Mouse (Mus musculus) stomach, postnatal 0 days (tissue): ENCODE results near the gene Rassf4. TPM values are rescaled to one million over a fixed set of nuclear protein-coding genes. Genes with fewer than 3 reads are reported as not detected.
A peak's percentile ranks its signal among the peaks of the same experiment; 100 is the strongest.

Experiments
- ATAC-seq: fragments of 200-750 bp; cut with Nextera tagmentation; 2 replicates; pipeline ENCODE4 v1.8.0; 2017; ENCODE audit not compliant: low FRiP score, low TSS enrichment
- DNase-seq: peaks from one replicate; pipeline ENCODE4 v3.0.0-alpha.2; 2016; ENCODE audit warnings: low spot score
- H3K27ac ChIP-seq: fragments of 300-500 bp; sonication (generic); replicated peaks from 2 replicates; pipeline ENCODE4 v1.5.1; 2014; ENCODE audit warnings: mild to moderate bottlenecking, control low read depth
- H3K27me3 ChIP-seq: fragments of 300-500 bp; sonication (generic); 2 replicates; pipeline ENCODE4 v1.6.1; 2014; ENCODE audit warnings: low read length; ENCODE audit not compliant: control insufficient read depth, insufficient read depth
- H3K36me3 ChIP-seq: fragments of 300-500 bp; sonication (generic); 2 replicates; pipeline ENCODE4 v1.6.1; 2014; ENCODE audit warnings: low read length, mixed read lengths; ENCODE audit not compliant: control insufficient read depth, insufficient read depth
- H3K4me1 ChIP-seq: fragments of 300-500 bp; sonication (generic); replicated peaks from 2 replicates; pipeline ENCODE4 v1.6.1; 2014; ENCODE audit warnings: antibody characterized with exemption; ENCODE audit not compliant: control insufficient read depth, insufficient read depth
- H3K4me2 ChIP-seq: fragments of 300-500 bp; sonication (generic); replicated peaks from 2 replicates; pipeline ENCODE4 v1.6.1; 2014; ENCODE audit warnings: low read depth, mild to moderate bottlenecking, control low read depth, moderate library complexity
- H3K4me3 ChIP-seq: fragments of 300-500 bp; sonication (generic); 2 replicates; pipeline ENCODE4 v1.5.1; 2014; ENCODE audit warnings: low read depth, low read length, control low read depth
- H3K9ac ChIP-seq: fragments of 300-500 bp; sonication (generic); 2 replicates; pipeline ENCODE4 v1.6.1; 2014; ENCODE audit warnings: mild to moderate bottlenecking, low read length, control low read depth, mixed read lengths
- H3K9me3 ChIP-seq: fragments of 300-500 bp; sonication (generic); 2 replicates; pipeline ENCODE4 v1.6.1; 2016; ENCODE audit warnings: low read length; ENCODE audit not compliant: control insufficient read depth
- CTCF ChIP-seq: IDR thresholded peaks from 2 replicates; pipeline ENCODE4 v1.5.1; 2016; ENCODE audit warnings: antibody characterized with exemption, low read depth, mild to moderate bottlenecking, moderate library complexity
- EP300 ChIP-seq: optimal IDR thresholded peaks from 2 replicates; pipeline ENCODE3; 2016; ENCODE audit warnings: antibody characterized with exemption
- WGBS: fragments of 180-500 bp; shearing (Covaris S2); extraction: QIAGEN DNeasy Blood & Tissue Kit; methylation state at CpG from one replicate; pipeline ENCODE4 v1.1.7; 2014; 5-methylcytosine and 5-hydroxymethylcytosine counted together
- polyA plus RNA-seq: library from polyadenylated mRNA; unstranded; fragments of >200 nt; fragmentation: Nextera tagmentation; extraction: Ambion mirVana; gene quantifications from 2 replicates; pipeline ENCODE4 v1.2.1, GENCODE M21; 2015

Gene Rassf4
- polyA plus RNA-seq, 1 experiment from 2014 or later, result 5.6 TPM

GRCm38 (mm10) chr6:116664031-116664430, 9.7 kb downstream of the Rassf4 start:
- Histone ChIP-seq H3K9me3 (no peaks in the 10 kb centered on the region), H3K4me2 (no peak overlapping the region), H3K4me3 (no peak overlapping the region), H3K9ac (no peak overlapping the region), H3K36me3 (no peaks in the 10 kb centered on the region), H3K27ac (no peak overlapping the region), H3K4me1 (no peaks in the 10 kb centered on the region; the same call in 1 of the 2 replicates), H3K27me3 (no peaks in the 10 kb centered on the region)
- TF ChIP-seq CTCF (no peak), EP300 (no peak)
- ATAC-seq (peak; percentile 56; the same call in 1 of the 2 replicates), DNase-seq (no peak)
- WGBS, result 66% methylated on average over 6 of the region's 6 CpGs

- H3K4me3 ChIP-seq, result no peak overlapping the region
- 87% methylated on average over 2 of the region's 2 CpGs for WGBS
- ATAC-seq (no peak), DNase-seq (no peak)
- H3K27me3 ChIP-seq, result no peaks in the 10 kb centered on the region
- H3K9me3 ChIP-seq, result no peaks in the 10 kb centered on the region
- no peaks in the 10 kb centered on the region for H3K4me1 ChIP-seq
- H3K4me2 ChIP-seq, result no peak overlapping the region
- H3K9ac ChIP-seq, result no peak overlapping the region
- H3K36me3 ChIP-seq, result no peaks in the 10 kb centered on the region
- no peak overlapping the region for H3K27ac ChIP-seq
- TF ChIP-seq EP300 (no peak), CTCF (no peak)
These were observed 10.4 kb downstream of the Rassf4 start for GRCm38 (mm10) chr6:116663364-116663763.

GRCm38 (mm10) chr6:116653684-116654454, 19.9 kb downstream of the Rassf4 start:
- DNase-seq (peak; percentile 74), ATAC-seq (peak; percentile 51)
- peaks cover 2% of the 10 kb centered on the region; the same call in 1 of the 2 replicates for H3K4me1 ChIP-seq
- no peak overlapping the region for H3K4me3 ChIP-seq
- no peaks in the 10 kb centered on the region for H3K36me3 ChIP-seq
- no peak overlapping the region for H3K9ac ChIP-seq
- no peak overlapping the region for H3K27ac ChIP-seq
- no peak overlapping the region for H3K4me2 ChIP-seq
- no peaks in the 10 kb centered on the region for H3K9me3 ChIP-seq
- no peaks in the 10 kb centered on the region for H3K27me3 ChIP-seq
- 51% methylated on average over 9 of the region's 9 CpGs for WGBS
- TF ChIP-seq EP300 (no peak), CTCF (peak; percentile 91)

- DNase-seq (peak; percentile 12), ATAC-seq (no peak)
- Histone ChIP-seq H3K4me3 (no peak overlapping the region), H3K4me1 (peaks cover 2% of the 10 kb centered on the region; the same call in 1 of the 2 replicates), H3K36me3 (no peaks in the 10 kb centered on the region), H3K9ac (no peak overlapping the region), H3K27ac (no peak overlapping the region), H3K4me2 (0 out of 2 replicates have a peak overlapping the region, but pooled peaks have one; percentile 1), H3K9me3 (no peaks in the 10 kb centered on the region), H3K27me3 (no peaks in the 10 kb centered on the region)
- no peak for TF ChIP-seq EP300
- WGBS, result 70% methylated on average over 3 of the region's 3 CpGs
These were observed 20.6 kb downstream of the Rassf4 start for GRCm38 (mm10) chr6:116653191-116653590.

GRCm38 (mm10) chr6:116651437-116652118, 22.2 kb downstream of the Rassf4 start:
- peak overlapping the region; percentile 87; the same call in 1 of the 2 replicates for H3K27ac ChIP-seq
- TF ChIP-seq EP300, result no peak
- peak; percentile 74 for TF ChIP-seq CTCF
- H3K4me2 ChIP-seq, result peak overlapping the region; percentile 47
- ATAC-seq (no peak), DNase-seq (peak; percentile 72)
- H3K27me3 ChIP-seq, result no peaks in the 10 kb centered on the region
- no peaks in the 10 kb centered on the region for H3K36me3 ChIP-seq
- no peaks in the 10 kb centered on the region for H3K9me3 ChIP-seq
- WGBS, result 65% methylated on average over 19 of the region's 20 CpGs
- H3K4me1 ChIP-seq, result peaks cover 2% of the 10 kb centered on the region; the same call in 1 of the 2 replicates
- H3K4me3 ChIP-seq, result peak overlapping the region; percentile 34
- peak overlapping the region; percentile 58 for H3K9ac ChIP-seq
